Mouse (Mus musculus): Measurements from ENCODE around the gene Mrgprx2. TPM values are rescaled to one million over a fixed set of nuclear protein-coding genes. Genes with fewer than 3 reads are reported as not detected.
"Not testable (repeated sequence)": the region's sequence is repeated elsewhere in the genome, so short reads cannot be mapped to it uniquely, and the experiment has no call there.

The Mrgprx2 gene
- not detected in 2 replicates for polyA plus RNA-seq (2014; fragmentation: Nextera tagmentation; extraction: Ambion mirVana)

- H3K4me3 ChIP-seq (ENCODE audit: low read length) = no peak within 1 kb of the TSS
- no peaks in the 10 kb centered on the region for H3K27me3 ChIP-seq (ENCODE audit: control insufficient read depth, insufficient read depth, low read length)
- ATAC-seq (ENCODE audit: low FRiP score, low TSS enrichment) = no peak
- H3K27ac ChIP-seq (ENCODE audit: low read depth, low read length) = no peak within 1 kb of the TSS
- H3K4me1 ChIP-seq (ENCODE audit: control insufficient read depth, insufficient read depth, low read length) = no peaks in the 10 kb centered on the region
- H3K9ac ChIP-seq (ENCODE audit: low read depth, low read length) = no peak within 1 kb of the TSS
- H3K4me2 ChIP-seq (replicated peaks; ENCODE audit: low read depth, low read length) = no peak within 1 kb of the TSS
- H3K9me3 ChIP-seq (ENCODE audit: control insufficient read depth, low read length) = no peaks in the 10 kb centered on the region
- H3K36me3 ChIP-seq (ENCODE audit: control insufficient read depth, insufficient read depth, low read length) = no peaks in the 10 kb centered on the region
These were observed at the start of gene Mrgprx2 for GRCm38 (mm10) chr7:48499221-48499620. Mrgprx2 (minus strand) TSS chr7:48499321.

GRCm38 (mm10) chr7:48456242-48456641 lies 42.9 kb downstream of the Mrgprx2 start, which contains the start of gene Mrgprb1:
Mrgprb1 (minus strand) TSS chr7:48456342.
- H3K4me3 ChIP-seq (ENCODE audit: low read length) = no peak within 1 kb of the TSS
- no peaks in the 10 kb centered on the region for H3K27me3 ChIP-seq (ENCODE audit: control insufficient read depth, insufficient read depth, low read length)
- H3K27ac ChIP-seq (ENCODE audit: low read depth, low read length) = no peak within 1 kb of the TSS
- WGBS = 83% methylated on average over 3 of the region's 3 CpGs
- no peaks in the 10 kb centered on the region for H3K4me1 ChIP-seq (ENCODE audit: control insufficient read depth, insufficient read depth, low read length)
- ATAC-seq (ENCODE audit: low FRiP score, low TSS enrichment) = no peak
- no peak within 1 kb of the TSS for H3K9ac ChIP-seq (ENCODE audit: low read depth, low read length)
- no peak within 1 kb of the TSS for H3K4me2 ChIP-seq (replicated peaks; ENCODE audit: low read depth, low read length)
- H3K36me3 ChIP-seq (ENCODE audit: control insufficient read depth, insufficient read depth, low read length) = no peaks in the 10 kb centered on the region
- no peaks in the 10 kb centered on the region for H3K9me3 ChIP-seq (ENCODE audit: control insufficient read depth, low read length)

GRCm38 (mm10) chr7:48436581-48436980 lies 62.5 kb downstream of the Mrgprx2 start:
- no peaks in the 10 kb centered on the region for H3K27me3 ChIP-seq (ENCODE audit: control insufficient read depth, insufficient read depth, low read length)
- no peak overlapping the region for H3K9ac ChIP-seq (ENCODE audit: low read depth, low read length)
- H3K27ac ChIP-seq (ENCODE audit: low read depth, low read length) = no peak overlapping the region
- H3K4me1 ChIP-seq (ENCODE audit: control insufficient read depth, insufficient read depth, low read length) = no peaks in the 10 kb centered on the region
- H3K36me3 ChIP-seq (ENCODE audit: control insufficient read depth, insufficient read depth, low read length) = no peaks in the 10 kb centered on the region
- peaks cover 2% of the 10 kb centered on the region; the same call in 1 of the 2 replicates for H3K9me3 ChIP-seq (ENCODE audit: control insufficient read depth, low read length)
- WGBS = 56% methylated on average over 3 of the region's 3 CpGs
- H3K4me2 ChIP-seq (replicated peaks; ENCODE audit: low read depth, low read length) = no peak overlapping the region
- no peak overlapping the region for H3K4me3 ChIP-seq (ENCODE audit: low read length)
- no peak for ATAC-seq (ENCODE audit: low FRiP score, low TSS enrichment)

GRCm38 (mm10) chr7:48435936-48436335 lies 63.2 kb downstream of the Mrgprx2 start:
- 84% methylated on average over 3 of the region's 3 CpGs for WGBS
- H3K9me3 ChIP-seq (ENCODE audit: control insufficient read depth, low read length); ATAC-seq (ENCODE audit: low FRiP score, low TSS enrichment); H3K4me2 ChIP-seq (replicated peaks; ENCODE audit: low read depth, low read length); H3K4me3 ChIP-seq (ENCODE audit: low read length); H3K27ac ChIP-seq (ENCODE audit: low read depth, low read length); H3K36me3 ChIP-seq (ENCODE audit: control insufficient read depth, insufficient read depth, low read length); H3K9ac ChIP-seq (ENCODE audit: low read depth, low read length); H3K4me1 ChIP-seq (ENCODE audit: control insufficient read depth, insufficient read depth, low read length); H3K27me3 ChIP-seq (ENCODE audit: control insufficient read depth, insufficient read depth, low read length): not testable (repeated sequence)

Other genes with a start within 250 kb of the Mrgprx2 start
- gene Mrgprb8, start 110.8 kb downstream of the Mrgprx2 start, polyA plus RNA-seq (2014; fragmentation: Nextera tagmentation; extraction: Ambion mirVana) = not detected in 2 replicates
- not detected in 2 replicates for gene Mrgprb1, start 43.0 kb downstream of the Mrgprx2 start, polyA plus RNA-seq (2014; fragmentation: Nextera tagmentation; extraction: Ambion mirVana)
- gene Mrgprb2, start 58.8 kb upstream of the Mrgprx2 start, polyA plus RNA-seq (2014; fragmentation: Nextera tagmentation; extraction: Ambion mirVana) = not detected in 2 replicates
- not detected in 2 replicates for gene Mrgprb3, start 144.5 kb upstream of the Mrgprx2 start, polyA plus RNA-seq (2014; fragmentation: Nextera tagmentation; extraction: Ambion mirVana)